In genomic region chr2:10001591-10001990, GRCm38 (mm10) we compare ENCODE assay signal across 27 mouse cellular contexts.
"Had no signal": no experiment of that assay in that cellular context is flagged by ENCODE, and none has a peak within 500 bp of the region (broad histone marks: within the 10 kb centered on the region; RNA-seq: fewer than 3 reads in every experiment).

No protein-coding gene starts in this region.

- H3K27me3 ChIP-seq: heart, embryonic 12.5 days; hindbrain, embryonic 12.5 days; kidney, embryonic 15.5 days; limb, embryonic 13.5 days; limb, embryonic 15.5 days; liver, embryonic 12.5 days had no signal

- H3K4me1 ChIP-seq: hindbrain, embryonic 10.5 days; hindbrain, embryonic 12.5 days had no signal

- DNase-seq: gastrocnemius, adult 2 months; gastrocnemius, postnatal 10 days; gastrocnemius, postnatal 25 days; heart, adult 18-20 months; heart, postnatal 10 days; heart, postnatal 4 days; kidney, adult 11 months; kidney, adult 2 months; kidney, adult 9 months; kidney, postnatal 14 days; kidney, postnatal 36 days; layer of hippocampus, postnatal 36 days; left cerebral cortex, postnatal 4 days had no signal

- H3K9me3 ChIP-seq: heart, embryonic 10.5 days; heart, embryonic 12.5 days; hindbrain, embryonic 10.5 days; hindbrain, embryonic 12.5 days; kidney, embryonic 15.5 days; limb, embryonic 13.5 days; limb, embryonic 15.5 days; liver, embryonic 12.5 days had no signal

- H3K4me3 ChIP-seq: gastrocnemius, adult 2 months; heart, embryonic 10.5 days; heart, embryonic 12.5 days; hindbrain, embryonic 10.5 days; hindbrain, embryonic 12.5 days; kidney, embryonic 15.5 days; limb, embryonic 13.5 days; limb, embryonic 15.5 days; liver, embryonic 12.5 days had no signal

- H3K9ac ChIP-seq: heart, embryonic 12.5 days; hindbrain, embryonic 12.5 days; hindbrain, embryonic 14.5 days; kidney, embryonic 15.5 days; limb, embryonic 13.5 days; limb, embryonic 15.5 days; liver, embryonic 12.5 days; liver, embryonic 14.5 days had no signal

- ATAC-seq: forebrain, embryonic 16.5 days; hindbrain, postnatal 0 days; intestine, embryonic 16.5 days; liver, embryonic 12.5 days had no signal

- H3K36me3 ChIP-seq: heart, embryonic 10.5 days; heart, embryonic 12.5 days; hindbrain, embryonic 10.5 days; hindbrain, embryonic 12.5 days; kidney, embryonic 15.5 days; limb, embryonic 13.5 days; limb, embryonic 15.5 days; liver, embryonic 12.5 days had no signal

- H3K4me2 ChIP-seq: heart, embryonic 12.5 days; hindbrain, embryonic 12.5 days; hindbrain, embryonic 14.5 days; kidney, embryonic 15.5 days; limb, embryonic 13.5 days; limb, embryonic 15.5 days; liver, embryonic 12.5 days had no signal

- H3K27ac ChIP-seq: gastrocnemius, adult 2 months; heart, embryonic 10.5 days; hindbrain, embryonic 10.5 days; hindbrain, embryonic 12.5 days; hindbrain, embryonic 14.5 days; hindbrain, postnatal 0 days; kidney, embryonic 15.5 days; kidney, postnatal 0 days; limb, embryonic 13.5 days; limb, embryonic 15.5 days; liver, embryonic 12.5 days; liver, embryonic 14.5 days had no signal
